Mouse (Mus musculus): ENCODE results near the gene Olfr914. TPM values are rescaled to one million over a fixed set of nuclear protein-coding genes. Genes with fewer than 3 reads are reported as not detected.

Olfr914 gene
- polyA plus RNA-seq (2014; fragmentation: Nextera tagmentation; extraction: Ambion mirVana): not detected in 2 replicates

DNA sequence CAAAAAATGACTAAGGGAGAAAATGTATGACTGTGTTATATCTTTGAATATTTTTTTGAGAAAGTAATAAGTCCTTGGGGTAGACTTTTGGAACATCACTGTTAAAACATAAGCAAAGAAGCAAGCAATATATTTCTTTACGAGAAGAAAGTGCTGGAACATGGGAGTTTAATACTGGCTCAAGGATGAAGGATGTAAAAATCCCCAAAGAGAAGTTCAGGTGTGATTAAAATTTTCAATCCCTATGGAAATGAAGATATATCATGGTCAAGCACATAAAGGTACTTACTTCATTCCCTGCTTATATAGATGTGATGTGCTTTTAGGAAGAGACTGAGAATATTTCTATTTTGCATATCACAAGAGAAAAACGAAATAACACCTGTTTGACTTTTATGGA, at the start of gene Olfr914:
Gene Olfr914 (plus strand): TSS at position 301 of the 400 bp plus-strand sequence.
- H3K4me1 ChIP-seq (ENCODE audit: insufficient read depth): no peaks in the 10 kb centered on the region
- no peak within 1 kb of the TSS for H3K9ac ChIP-seq
- DNase-seq (no peak), ATAC-seq (ENCODE audit: insufficient read depth) (no peak)
- H3K27ac ChIP-seq (ENCODE audit: low read depth): no peak within 1 kb of the TSS
- no peak within 1 kb of the TSS for H3K4me3 ChIP-seq (ENCODE audit: low read depth, low read length)
- no peaks in the 10 kb centered on the region for H3K36me3 ChIP-seq (ENCODE audit: insufficient read depth)
- WGBS: 66% methylated on average over 2 of the region's 2 CpGs
- no peak for TF ChIP-seq CTCF (IDR thresholded peaks at IDR 0.05; ENCODE audit: low read depth)
- no peak within 1 kb of the TSS for H3K4me2 ChIP-seq
- H3K9me3 ChIP-seq (ENCODE audit: low read depth, low read length): no peaks in the 10 kb centered on the region
- no peaks in the 10 kb centered on the region for H3K27me3 ChIP-seq (ENCODE audit: insufficient read depth, low read length)

DNA sequence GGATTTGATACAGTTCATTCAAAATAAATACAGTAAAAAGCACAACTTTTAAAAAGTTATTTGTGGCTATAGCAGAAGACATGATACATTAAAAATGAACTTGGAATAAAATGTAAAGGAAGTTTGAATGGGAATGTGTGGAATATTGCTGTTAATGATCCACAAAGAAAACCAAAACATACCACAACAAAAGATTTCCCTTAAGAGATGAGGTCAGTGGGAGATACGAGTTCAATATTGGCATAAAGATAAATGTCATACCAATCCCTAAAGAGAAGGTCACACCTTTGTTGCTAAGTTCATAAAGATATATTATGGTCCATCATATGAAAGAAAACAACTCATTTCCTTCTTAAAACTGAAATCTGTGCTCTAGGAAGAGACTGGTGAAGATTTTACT, 25.0 kb upstream of the Olfr914 start, which contains the start of gene Olfr912:
Gene Olfr912 (plus strand): TSS at position 301 of the 400 bp plus-strand sequence.
- no peak for ATAC-seq (ENCODE audit: insufficient read depth)
- Histone ChIP-seq H3K9me3 (ENCODE audit: low read depth, low read length) (no peaks in the 10 kb centered on the region), H3K4me1 (ENCODE audit: insufficient read depth) (no peaks in the 10 kb centered on the region), H3K27me3 (ENCODE audit: insufficient read depth, low read length) (no peaks in the 10 kb centered on the region), H3K27ac (ENCODE audit: low read depth) (no peak within 1 kb of the TSS), H3K36me3 (ENCODE audit: insufficient read depth) (no peaks in the 10 kb centered on the region), H3K4me3 (ENCODE audit: low read depth, low read length) (no peak within 1 kb of the TSS), H3K4me2 (no peak within 1 kb of the TSS), H3K9ac (no peak within 1 kb of the TSS)
- no peak for DNase-seq
- no peak for TF ChIP-seq CTCF (IDR thresholded peaks at IDR 0.05; ENCODE audit: low read depth)
- 61% methylated on average over 1 of the region's 1 CpGs for WGBS

DNA sequence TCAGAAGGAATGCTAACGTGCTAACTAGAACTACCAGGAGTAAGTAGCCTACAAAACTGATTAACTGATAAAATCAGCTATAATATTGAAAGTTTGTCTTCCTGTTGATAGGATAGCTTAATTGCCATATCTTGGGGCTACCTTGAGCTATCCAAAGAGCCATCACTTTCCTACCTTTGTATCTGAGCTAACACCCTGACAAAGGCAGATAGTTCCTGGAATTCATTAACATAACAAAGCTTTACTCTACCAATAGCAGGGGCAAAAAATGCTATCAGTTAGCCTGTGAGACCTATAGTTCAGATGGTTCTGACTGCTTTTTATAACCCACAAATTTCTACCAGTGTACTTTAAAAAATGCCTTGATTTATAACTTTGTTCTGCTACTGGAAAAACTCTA, 13.8 kb upstream of the Olfr914 start:
- H3K36me3 ChIP-seq (ENCODE audit: insufficient read depth): no peaks in the 10 kb centered on the region
- H3K27me3 ChIP-seq (ENCODE audit: insufficient read depth, low read length): no peaks in the 10 kb centered on the region
- H3K4me2 ChIP-seq: no peak overlapping the region
- no peaks in the 10 kb centered on the region for H3K9me3 ChIP-seq (ENCODE audit: low read depth, low read length)
- no peak overlapping the region for H3K27ac ChIP-seq (ENCODE audit: low read depth)
- H3K4me3 ChIP-seq (ENCODE audit: low read depth, low read length): no peak overlapping the region
- no peak for TF ChIP-seq CTCF (IDR thresholded peaks at IDR 0.05; ENCODE audit: low read depth)
- no peaks in the 10 kb centered on the region for H3K4me1 ChIP-seq (ENCODE audit: insufficient read depth)
- DNase-seq: no peak
- H3K9ac ChIP-seq: no peak overlapping the region
- 22% methylated on average over 1 of the region's 1 CpGs for WGBS
- ATAC-seq (ENCODE audit: insufficient read depth): no peak

DNA sequence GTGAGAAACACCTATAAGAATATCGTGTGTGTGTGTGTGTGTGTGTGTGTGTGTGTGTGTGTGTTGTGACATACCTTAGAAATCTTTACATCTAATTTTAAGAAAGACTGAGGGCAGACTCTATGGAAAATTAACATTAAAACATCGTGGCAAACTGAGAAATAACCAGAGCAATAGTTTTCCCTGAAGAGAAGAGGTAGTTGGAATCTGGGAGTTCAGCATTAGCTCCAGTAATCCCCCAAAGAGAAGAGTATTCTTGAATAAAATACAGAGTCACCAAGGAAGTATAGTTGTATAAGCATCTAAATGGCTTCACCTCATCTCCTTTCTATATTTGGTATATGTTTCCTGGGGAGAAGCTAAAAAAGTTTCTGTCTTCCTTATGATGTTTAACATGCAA, 12.4 kb upstream of the Olfr914 start, which contains the start of gene Olfr913:
Gene Olfr913 (plus strand): TSS at position 301 of the 400 bp plus-strand sequence.
- H3K27ac ChIP-seq (ENCODE audit: low read depth): no peak within 1 kb of the TSS
- DNase-seq (no peak), ATAC-seq (ENCODE audit: insufficient read depth) (no peak)
- no peaks in the 10 kb centered on the region for H3K4me1 ChIP-seq (ENCODE audit: insufficient read depth)
- H3K27me3 ChIP-seq (ENCODE audit: insufficient read depth, low read length): no peaks in the 10 kb centered on the region
- no peak within 1 kb of the TSS for H3K9ac ChIP-seq
- no peak within 1 kb of the TSS for H3K4me2 ChIP-seq
- no peaks in the 10 kb centered on the region for H3K36me3 ChIP-seq (ENCODE audit: insufficient read depth)
- WGBS: 44% methylated on average over 2 of the region's 2 CpGs
- no peaks in the 10 kb centered on the region for H3K9me3 ChIP-seq (ENCODE audit: low read depth, low read length)
- no peak for TF ChIP-seq CTCF (IDR thresholded peaks at IDR 0.05; ENCODE audit: low read depth)
- H3K4me3 ChIP-seq (ENCODE audit: low read depth, low read length): no peak within 1 kb of the TSS

DNA sequence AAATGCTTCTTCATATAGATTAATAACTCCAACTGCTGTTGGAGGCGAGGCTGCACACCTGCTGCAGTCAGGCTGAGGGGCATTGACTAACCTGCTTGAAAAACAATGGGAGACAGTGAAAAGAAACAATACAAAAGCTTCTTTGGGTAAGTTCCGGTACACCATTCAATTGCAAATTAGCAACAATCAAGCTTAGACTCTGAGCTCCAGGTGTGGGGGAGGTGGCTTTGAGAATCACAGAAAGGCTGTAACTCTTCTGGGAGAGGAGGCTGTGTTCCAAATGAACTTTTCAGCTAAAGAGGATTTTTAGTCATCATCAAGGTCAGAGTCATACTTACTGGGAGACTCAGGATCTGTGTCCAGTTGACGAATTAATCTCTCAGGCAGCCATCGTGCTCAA, 27.5 kb downstream of the Olfr914 start:
- H3K27ac ChIP-seq (ENCODE audit: low read depth): no peak overlapping the region
- H3K36me3 ChIP-seq (ENCODE audit: insufficient read depth): no peaks in the 10 kb centered on the region
- no peak overlapping the region for H3K4me3 ChIP-seq (ENCODE audit: low read depth, low read length)
- no peaks in the 10 kb centered on the region for H3K4me1 ChIP-seq (ENCODE audit: insufficient read depth)
- H3K4me2 ChIP-seq: no peak overlapping the region
- ATAC-seq (ENCODE audit: insufficient read depth): no peak
- H3K9ac ChIP-seq: no peak overlapping the region
- no peak for DNase-seq
- no peak for TF ChIP-seq CTCF (IDR thresholded peaks at IDR 0.05; ENCODE audit: low read depth)
- WGBS: 79% methylated on average over 4 of the region's 4 CpGs
- no peaks in the 10 kb centered on the region for H3K27me3 ChIP-seq (ENCODE audit: insufficient read depth, low read length)
- no peaks in the 10 kb centered on the region for H3K9me3 ChIP-seq (ENCODE audit: low read depth, low read length)

DNA sequence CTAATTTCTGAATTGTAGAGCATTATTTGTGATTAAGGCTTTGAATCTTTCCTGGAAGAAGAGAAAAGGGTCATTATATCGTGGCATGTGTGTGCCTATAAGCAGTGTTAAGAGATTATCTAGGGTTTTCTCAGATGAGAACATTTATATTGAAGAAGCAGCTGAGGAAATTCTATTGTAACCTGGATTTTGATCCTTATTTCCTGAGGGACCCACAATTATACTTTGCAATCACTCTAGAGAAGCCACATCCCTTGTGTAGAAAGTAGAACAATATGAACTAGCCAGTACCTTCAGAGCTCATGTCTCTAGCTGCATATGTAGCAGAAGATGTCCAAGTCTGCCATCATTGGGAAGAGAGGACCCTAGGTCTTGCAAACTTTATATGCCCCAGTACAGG, 54.9 kb downstream of the Olfr914 start, which contains the start of gene Olfr916:
Gene Olfr916 (minus strand): TSS at position 101 of the 400 bp plus-strand sequence.
- H3K36me3 ChIP-seq (ENCODE audit: insufficient read depth): no peaks in the 10 kb centered on the region
- no peak within 1 kb of the TSS for H3K4me2 ChIP-seq
- no peaks in the 10 kb centered on the region for H3K9me3 ChIP-seq (ENCODE audit: low read depth, low read length)
- TF ChIP-seq CTCF (IDR thresholded peaks at IDR 0.05; ENCODE audit: low read depth): no peak
- no peak within 1 kb of the TSS for H3K9ac ChIP-seq
- H3K4me3 ChIP-seq (ENCODE audit: low read depth, low read length): no peak within 1 kb of the TSS
- WGBS: 53% methylated on average over 1 of the region's 1 CpGs
- ATAC-seq (ENCODE audit: insufficient read depth) (no peak), DNase-seq (no peak)
- no peak within 1 kb of the TSS for H3K27ac ChIP-seq (ENCODE audit: low read depth)
- no peaks in the 10 kb centered on the region for H3K4me1 ChIP-seq (ENCODE audit: insufficient read depth)
- no peaks in the 10 kb centered on the region for H3K27me3 ChIP-seq (ENCODE audit: insufficient read depth, low read length)

Other genes starting within 250 kb of the Olfr914 start
- gene Olfr250, start 238.2 kb upstream of the Olfr914 start, polyA plus RNA-seq (2014; fragmentation: Nextera tagmentation; extraction: Ambion mirVana): not detected in 2 replicates
- not detected in 2 replicates for gene Olfr251, start 228.0 kb upstream of the Olfr914 start, polyA plus RNA-seq (2014; fragmentation: Nextera tagmentation; extraction: Ambion mirVana)
- not detected in 2 replicates for gene Olfr147, start 203.4 kb upstream of the Olfr914 start, polyA plus RNA-seq (2014; fragmentation: Nextera tagmentation; extraction: Ambion mirVana)
- not detected in 2 replicates for gene Olfr901, start 175.6 kb upstream of the Olfr914 start, polyA plus RNA-seq (2014; fragmentation: Nextera tagmentation; extraction: Ambion mirVana)
- not detected in 2 replicates for gene Olfr902, start 157.4 kb upstream of the Olfr914 start, polyA plus RNA-seq (2014; fragmentation: Nextera tagmentation; extraction: Ambion mirVana)
- gene Olfr904, start 142.0 kb upstream of the Olfr914 start, polyA plus RNA-seq (2014; fragmentation: Nextera tagmentation; extraction: Ambion mirVana): not detected in 2 replicates
- gene Olfr905, start 134.0 kb upstream of the Olfr914 start, polyA plus RNA-seq (2014; fragmentation: Nextera tagmentation; extraction: Ambion mirVana): not detected in 2 replicates
- not detected in 2 replicates for gene Olfr906, start 118.0 kb upstream of the Olfr914 start, polyA plus RNA-seq (2014; fragmentation: Nextera tagmentation; extraction: Ambion mirVana)
- gene Olfr907, start 109.3 kb upstream of the Olfr914 start, polyA plus RNA-seq (2014; fragmentation: Nextera tagmentation; extraction: Ambion mirVana): not detected in 2 replicates
- not detected in 2 replicates for gene Olfr911-ps1, start 83.5 kb upstream of the Olfr914 start, polyA plus RNA-seq (2014; fragmentation: Nextera tagmentation; extraction: Ambion mirVana)
- not detected in 2 replicates for gene Olfr910, start 67.3 kb upstream of the Olfr914 start, polyA plus RNA-seq (2014; fragmentation: Nextera tagmentation; extraction: Ambion mirVana)
- gene Olfr912, start 24.9 kb upstream of the Olfr914 start, polyA plus RNA-seq (2014; fragmentation: Nextera tagmentation; extraction: Ambion mirVana): not detected in 2 replicates
- gene Olfr913, start 12.3 kb upstream of the Olfr914 start, polyA plus RNA-seq (2014; fragmentation: Nextera tagmentation; extraction: Ambion mirVana): not detected in 2 replicates
- gene Olfr916, start 54.8 kb downstream of the Olfr914 start, polyA plus RNA-seq (2014; fragmentation: Nextera tagmentation; extraction: Ambion mirVana): not detected in 2 replicates
- not detected in 2 replicates for gene Olfr917, start 60.7 kb downstream of the Olfr914 start, polyA plus RNA-seq (2014; fragmentation: Nextera tagmentation; extraction: Ambion mirVana)
- not detected in 2 replicates for gene Olfr918, start 69.5 kb downstream of the Olfr914 start, polyA plus RNA-seq (2014; fragmentation: Nextera tagmentation; extraction: Ambion mirVana)
- not detected in 2 replicates for gene Olfr919, start 98.6 kb downstream of the Olfr914 start, polyA plus RNA-seq (2014; fragmentation: Nextera tagmentation; extraction: Ambion mirVana)
- gene Vwa5a, start 113.2 kb downstream of the Olfr914 start, polyA plus RNA-seq (2014; fragmentation: Nextera tagmentation; extraction: Ambion mirVana): 14.7 and 15.8 TPM in 2 replicates
- 0.07 TPM in 1 of 2 replicates, not detected in the other for gene Olfr920, start 147.2 kb downstream of the Olfr914 start, polyA plus RNA-seq (2014; fragmentation: Nextera tagmentation; extraction: Ambion mirVana)
- gene Olfr921, start 168.0 kb downstream of the Olfr914 start, polyA plus RNA-seq (2014; fragmentation: Nextera tagmentation; extraction: Ambion mirVana): not detected in 2 replicates
- gene Olfr922, start 209.5 kb downstream of the Olfr914 start, polyA plus RNA-seq (2014; fragmentation: Nextera tagmentation; extraction: Ambion mirVana): not detected in 2 replicates
- not detected in 2 replicates for gene Olfr923, start 221.4 kb downstream of the Olfr914 start, polyA plus RNA-seq (2014; fragmentation: Nextera tagmentation; extraction: Ambion mirVana)
- not detected in 2 replicates for gene Olfr924, start 239.3 kb downstream of the Olfr914 start, polyA plus RNA-seq (2014; fragmentation: Nextera tagmentation; extraction: Ambion mirVana)
- gene Olfr26, start 250.0 kb downstream of the Olfr914 start, polyA plus RNA-seq (2014; fragmentation: Nextera tagmentation; extraction: Ambion mirVana): not detected in 2 replicates

All from lung, embryonic 14.5 days (tissue).